Mouse (Mus musculus) cerebellum, postnatal 25 days (tissue): Measurements from ENCODE around the gene Lrrc28.

ENCODE experiments used
- DNase-seq, 2 experiments: peaks; one replicate each; pipeline ENCODE4 v3.0.0; 2021; ENCODE audit warnings: mixed read lengths in 2 of 2

The Lrrc28 gene

GRCm38 (mm10) chr7:67486417-67486816 lies 158.7 kb downstream of the Lrrc28 start:
- DNase-seq: no peak

DNA sequence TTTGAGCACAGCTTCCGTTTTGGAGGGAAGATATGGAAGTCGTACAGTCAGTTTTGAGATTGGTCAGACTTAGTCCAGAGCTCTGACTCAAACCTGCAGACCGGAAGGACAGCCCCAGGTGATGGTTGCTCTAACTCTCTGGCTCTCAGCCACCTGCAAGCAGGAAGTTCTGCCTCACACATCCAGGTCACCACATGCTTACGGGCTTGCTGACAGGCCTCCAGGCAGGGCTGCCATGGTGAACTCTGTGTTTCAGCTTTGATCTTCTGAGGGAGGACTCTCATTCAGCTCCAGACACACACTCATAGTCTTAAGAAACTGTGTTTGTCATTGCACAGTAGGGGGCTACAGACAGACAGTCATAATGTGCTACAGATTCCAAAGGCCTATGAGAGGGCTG lies 161.4 kb downstream of the Lrrc28 start:
- no peak for DNase-seq

DNA sequence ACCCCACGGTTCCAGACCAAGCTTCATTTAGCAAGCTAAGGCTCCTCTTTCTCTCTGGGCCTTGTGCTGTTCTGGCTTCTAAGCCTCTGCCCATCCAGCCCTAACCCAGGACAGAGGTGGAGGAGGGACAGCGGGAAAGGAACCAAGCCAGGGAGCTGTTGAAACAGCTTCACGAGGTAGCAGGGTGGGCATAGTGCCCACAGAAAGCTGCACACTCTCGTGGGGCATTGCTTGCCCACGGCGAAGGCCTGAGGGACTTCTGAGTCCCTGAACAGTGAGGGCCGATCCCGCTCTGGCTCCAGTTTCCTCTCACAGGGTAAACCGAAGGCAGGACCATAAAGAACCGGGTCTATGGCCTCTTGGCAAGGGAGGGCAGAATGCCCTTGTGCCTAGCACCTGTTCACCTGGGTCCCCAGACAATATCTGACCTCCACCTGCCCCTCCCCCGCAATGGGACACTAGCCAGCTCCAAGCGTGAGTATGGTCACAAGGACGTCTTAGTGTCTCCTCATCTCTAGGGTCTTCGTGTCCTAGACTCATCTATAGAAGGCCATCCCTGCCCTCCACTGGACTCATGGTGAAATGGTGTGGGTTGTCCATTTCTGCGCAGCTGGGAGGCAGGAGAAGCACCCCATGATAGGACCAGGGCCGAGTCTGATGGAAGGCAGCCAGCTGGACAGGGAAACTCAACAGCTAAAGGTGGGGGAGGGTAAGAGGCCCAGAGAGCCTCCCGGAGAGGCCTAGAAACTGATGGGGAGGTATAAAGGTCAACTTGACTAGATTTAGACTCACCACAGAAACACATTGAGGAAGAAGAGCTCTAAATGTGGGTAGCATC lies 165.3 kb downstream of the Lrrc28 start:
- peak in 1 of 2 experiments; percentile 40 for DNase-seq

DNA sequence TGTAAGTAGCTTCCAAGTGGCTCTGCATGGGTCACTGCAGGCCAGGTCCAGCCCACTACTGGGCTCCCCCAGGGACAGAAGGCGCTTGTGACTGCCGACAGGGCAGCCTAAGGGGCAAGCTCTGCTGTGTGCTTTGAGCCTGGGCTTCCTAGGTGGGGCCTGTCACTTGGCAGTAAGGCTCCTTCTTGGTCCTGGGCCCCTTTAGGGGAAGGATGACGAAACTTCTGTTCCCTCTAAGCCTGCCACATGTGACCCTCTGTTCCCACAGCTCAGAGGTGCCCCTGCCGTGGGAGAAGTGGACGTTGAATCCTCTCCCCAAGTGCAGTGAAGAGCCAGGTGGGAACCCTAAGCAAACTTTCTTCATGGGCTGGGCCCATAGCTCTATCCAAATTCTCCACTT lies 165.9 kb downstream of the Lrrc28 start:
- no peak for DNase-seq

- DNase-seq: no peak
Measured at GRCm38 (mm10) chr7:67477996-67478395, 167.1 kb downstream of the Lrrc28 start.

DNA sequence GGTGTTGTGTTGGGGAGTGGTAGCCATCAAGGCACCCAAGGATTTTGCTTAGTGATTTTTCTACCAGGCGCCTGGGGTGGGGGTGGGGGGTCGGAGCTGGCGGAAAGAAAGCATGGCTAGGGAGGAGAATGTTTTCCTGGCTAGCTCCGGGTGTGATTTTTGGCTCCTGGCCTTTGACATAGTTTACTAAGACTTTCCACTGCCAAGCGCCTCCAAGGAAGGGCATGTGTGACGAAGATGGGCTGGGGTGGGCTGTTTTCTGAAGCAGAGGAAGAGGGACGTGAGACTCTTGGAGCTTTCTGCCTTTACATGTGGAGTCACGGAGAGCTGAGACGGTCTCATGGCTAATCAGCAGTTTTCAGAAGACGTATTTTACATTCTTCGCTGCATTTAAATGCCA lies 173.8 kb downstream of the Lrrc28 start:
- no peak for DNase-seq

DNA sequence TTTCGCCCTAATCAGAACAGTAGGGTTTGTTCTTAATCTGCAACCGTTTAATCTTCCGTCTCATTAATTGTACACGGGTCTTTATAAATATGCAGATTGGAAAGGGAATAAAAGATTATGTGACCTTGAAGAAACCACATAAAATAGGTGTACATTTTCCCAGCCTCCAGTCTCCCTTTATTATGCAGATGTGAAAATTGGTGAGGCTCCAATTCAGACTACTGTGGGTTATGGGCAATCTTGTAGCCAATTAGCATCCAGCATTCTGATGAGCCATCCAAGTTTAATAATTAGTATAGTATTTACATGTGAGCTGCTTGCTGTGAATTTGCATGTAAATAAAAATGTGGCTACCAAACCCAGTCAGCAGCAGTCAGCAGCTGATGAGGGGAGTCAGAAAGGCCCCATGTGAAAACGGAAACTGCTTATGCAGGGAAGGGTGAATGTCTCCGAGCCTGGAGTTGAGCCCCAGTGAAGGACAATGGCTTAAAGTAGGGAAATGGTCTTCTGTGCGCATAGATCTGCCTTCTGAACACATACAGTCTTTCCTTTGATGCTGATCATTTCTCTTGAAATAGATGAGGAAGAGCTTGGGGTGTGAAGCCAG lies 176.2 kb downstream of the Lrrc28 start:
- DNase-seq: no peak

DNA sequence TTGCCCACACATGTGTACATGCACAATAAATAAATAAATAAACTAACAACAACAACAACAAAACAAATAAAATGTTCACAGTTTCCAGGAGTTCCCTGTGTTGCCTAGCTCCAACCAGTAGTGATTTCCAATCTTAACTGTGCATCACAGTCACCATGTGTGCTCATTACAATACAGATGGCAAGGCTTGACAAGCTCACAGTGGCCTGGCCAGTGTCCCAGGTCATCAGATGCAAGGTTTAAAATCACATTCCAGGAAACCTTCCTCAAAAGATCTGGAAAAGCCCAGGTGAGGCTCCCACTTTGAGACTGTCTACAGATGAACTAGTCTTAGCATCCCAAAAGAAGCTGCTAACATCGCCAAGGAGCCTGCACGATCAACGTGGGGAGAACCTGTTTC lies 176.9 kb downstream of the Lrrc28 start:
- DNase-seq: peak in 1 of 2 experiments; percentile 51

DNA sequence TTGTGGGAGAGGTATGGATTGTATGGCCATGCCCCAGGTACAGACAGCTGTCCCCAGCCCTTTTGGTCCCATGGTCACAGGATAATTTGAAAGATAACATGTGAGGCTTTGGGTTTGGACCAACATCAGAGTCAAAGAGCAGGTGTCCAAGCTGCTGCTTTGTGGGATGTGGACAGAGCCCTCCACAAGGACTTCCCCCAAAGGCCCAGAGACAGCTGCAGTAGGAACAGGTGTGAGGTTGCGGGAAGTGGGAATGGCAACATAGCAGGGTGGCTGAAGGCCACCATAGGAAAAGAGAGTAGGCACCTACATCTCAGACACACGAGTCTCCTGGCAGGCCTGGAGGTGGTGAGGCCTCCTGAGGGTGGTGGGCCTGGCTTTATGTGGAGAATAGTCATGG lies 178.7 kb downstream of the Lrrc28 start:
- no peak for DNase-seq

- no peak for DNase-seq
Measured at GRCm38 (mm10) chr7:67464633-67465032, 180.4 kb downstream of the Lrrc28 start.

DNA sequence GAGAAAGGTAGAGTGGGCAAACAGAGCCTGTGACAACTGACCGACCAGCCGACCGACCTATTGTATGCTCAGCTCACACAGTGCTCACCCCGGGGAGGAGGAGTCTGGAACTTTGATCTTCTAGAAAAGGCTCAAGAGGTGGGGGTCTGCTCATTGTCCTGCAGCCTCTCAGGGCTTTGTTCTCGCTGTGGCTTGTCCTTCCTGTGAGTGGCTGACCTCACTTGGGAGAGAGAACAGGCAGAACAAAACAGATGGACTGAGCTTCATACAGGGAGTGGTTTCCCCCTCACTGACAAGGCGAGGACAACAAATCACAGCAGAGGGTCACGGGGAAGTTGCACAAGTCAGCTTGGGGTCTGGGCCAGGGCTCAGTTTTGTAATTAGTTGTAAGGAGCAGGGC lies 181.5 kb downstream of the Lrrc28 start:
- no peak for DNase-seq
